Mouse (Mus musculus) lung, embryonic 16.5 days (tissue): ENCODE measurements around the gene Akap2. TPM values are rescaled to one million over a fixed set of nuclear protein-coding genes. Genes with fewer than 3 reads are reported as not detected.

Source experiments
- ATAC-seq: fragments of 200-750 bp; cut with Nextera tagmentation; 2 replicates; pipeline ENCODE4 v1.8.0; 2017; ENCODE audit warnings: low read depth, mild to moderate bottlenecking, moderate library complexity
- H3K27ac ChIP-seq: fragments of 300-500 bp; sonication (generic); 2 replicates; pipeline ENCODE4 v1.5.1; 2014; ENCODE audit warnings: mild to moderate bottlenecking, control low read depth, low read length
- H3K27me3 ChIP-seq: fragments of 300-500 bp; sonication (generic); 2 replicates; pipeline ENCODE4 v1.6.1; 2014; ENCODE audit warnings: low read depth, low read length, mixed read lengths; ENCODE audit not compliant: control insufficient read depth, insufficient read depth
- H3K36me3 ChIP-seq: fragments of 300-500 bp; sonication (generic); 2 replicates; pipeline ENCODE4 v1.6.1; 2014; ENCODE audit warnings: low read length; ENCODE audit not compliant: control insufficient read depth, insufficient read depth
- H3K4me1 ChIP-seq: fragments of 300-500 bp; sonication (generic); replicated peaks from 2 replicates; pipeline ENCODE4 v1.6.1; 2014; ENCODE audit warnings: low read length, mixed read lengths; ENCODE audit not compliant: control insufficient read depth, insufficient read depth
- H3K4me2 ChIP-seq: fragments of 300-500 bp; sonication (generic); 2 replicates; pipeline ENCODE4 v1.6.1; 2014; ENCODE audit warnings: low read depth, low read length, control low read depth
- H3K4me3 ChIP-seq: fragments of 300-500 bp; sonication (generic); 2 replicates; pipeline ENCODE4 v1.5.1; 2014; ENCODE audit warnings: mild to moderate bottlenecking, low read length, control low read depth
- H3K9ac ChIP-seq: fragments of 300-500 bp; sonication (generic); 2 replicates; pipeline ENCODE4 v1.6.1; 2014; ENCODE audit warnings: low read length, control low read depth
- H3K9me3 ChIP-seq: fragments of 300-500 bp; sonication (generic); 2 replicates; pipeline ENCODE4 v1.6.1; 2016; ENCODE audit warnings: low read length; ENCODE audit not compliant: control insufficient read depth
- WGBS: fragments of 180-500 bp; shearing (Covaris S2); extraction: QIAGEN DNeasy Blood & Tissue Kit; methylation state at CpG from one replicate; pipeline ENCODE4 v1.1.7; 2014; 5-methylcytosine and 5-hydroxymethylcytosine counted together
- polyA plus RNA-seq: library from polyadenylated mRNA; unstranded; fragments of >200 nt; fragmentation: Nextera tagmentation; extraction: Ambion mirVana; gene quantifications from 2 replicates; pipeline ENCODE4 v1.2.1, GENCODE M21; 2015

Gene Akap2
- polyA plus RNA-seq, 1 experiment from 2014 or later = 44.4 TPM

- no peaks in the 10 kb centered on the region for H3K4me1 ChIP-seq
- no peak for ATAC-seq
- H3K9ac ChIP-seq = no peak overlapping the region
- H3K36me3 ChIP-seq = peaks cover 19% of the 10 kb centered on the region
- H3K4me3 ChIP-seq = no peak overlapping the region
- no peak overlapping the region for H3K4me2 ChIP-seq
- H3K27me3 ChIP-seq = no peaks in the 10 kb centered on the region
- WGBS = 73% methylated on average over 4 of the region's 4 CpGs
- no peaks in the 10 kb centered on the region for H3K9me3 ChIP-seq
- H3K27ac ChIP-seq = no peak overlapping the region
Measured at GRCm38 (mm10) chr4:57940631-57941030, 223.2 kb downstream of the Akap2 start.

GRCm38 (mm10) chr4:57942892-57943291, 225.4 kb downstream of the Akap2 start:
- no peak overlapping the region for H3K4me2 ChIP-seq
- no peak overlapping the region for H3K4me3 ChIP-seq
- no peak overlapping the region for H3K27ac ChIP-seq
- no peak for ATAC-seq
- no peaks in the 10 kb centered on the region for H3K27me3 ChIP-seq
- H3K9me3 ChIP-seq = no peaks in the 10 kb centered on the region
- H3K9ac ChIP-seq = no peak overlapping the region
- WGBS = 87% methylated on average over 2 of the region's 2 CpGs
- H3K36me3 ChIP-seq = peaks cover 31% of the 10 kb centered on the region
- H3K4me1 ChIP-seq = no peaks in the 10 kb centered on the region

Other genes starting within 250 kb of the Akap2 start
- 45.7 and 50.0 TPM in 2 replicates for gene Pakap, start 149.5 kb upstream of the Akap2 start, polyA plus RNA-seq
- 3.4 and 3.5 TPM in 2 replicates for gene D630039A03Rik, start 198.6 kb downstream of the Akap2 start, polyA plus RNA-seq
- 444 and 474 TPM in 2 replicates for gene Txn1, start 238.8 kb downstream of the Akap2 start, polyA plus RNA-seq